Mouse (Mus musculus): ENCODE measurements around the gene Slx4ip. TPM values are rescaled to one million over a fixed set of nuclear protein-coding genes. Genes with fewer than 3 reads are reported as not detected.
"Not testable (repeated sequence)": the region's sequence is repeated elsewhere in the genome, so short reads cannot be mapped to it uniquely, and the experiment has no call there.

The Slx4ip gene
- polyA plus RNA-seq (2011; ENCODE audit: insufficient read depth, insufficient read length, low read depth, missing spikeins), result 10.7 and 11.4 TPM in 2 replicates

DNA sequence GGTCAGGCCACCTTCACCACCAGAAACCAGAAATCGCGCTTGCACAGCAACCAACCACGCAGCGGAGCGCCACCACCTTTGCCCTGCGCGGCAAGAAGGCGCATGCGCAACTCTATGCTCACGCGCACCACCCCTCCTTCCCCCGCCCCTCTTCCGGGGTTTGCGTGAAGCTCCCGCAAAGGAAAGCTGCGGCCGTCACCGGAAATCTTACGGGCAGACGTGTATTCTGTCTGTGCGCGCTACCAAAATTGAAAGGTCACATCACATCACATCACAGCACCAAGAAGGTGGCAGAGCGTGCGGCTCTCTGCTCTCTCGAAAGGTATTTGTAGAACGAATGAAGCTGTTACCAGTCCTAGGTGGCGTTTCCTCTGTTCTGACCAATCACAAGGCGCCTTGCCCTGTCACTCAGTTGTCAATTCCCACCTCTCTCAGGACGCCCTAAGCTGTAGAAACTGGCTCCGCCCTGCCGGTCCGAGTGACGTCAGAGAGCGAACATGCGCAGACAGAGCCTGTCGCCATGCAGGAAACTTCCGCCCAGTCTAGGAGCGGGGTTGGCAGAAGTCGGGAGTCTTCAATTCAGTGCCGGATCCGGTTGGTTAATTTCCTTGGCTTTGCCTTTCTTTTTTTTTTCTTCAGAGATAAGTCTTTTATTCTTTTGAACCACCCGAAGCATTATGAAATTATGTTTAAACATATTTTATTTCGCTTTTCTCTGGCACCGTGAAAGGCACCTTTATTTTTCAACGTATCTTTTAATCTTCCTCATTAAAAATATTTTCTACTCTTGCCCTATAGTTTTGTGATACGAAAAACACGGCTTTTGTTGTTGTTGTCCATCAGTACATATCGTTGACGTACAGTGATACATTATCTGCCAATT lies at the start of gene Slx4ip, which contains the start of the genes AL731706.1 and Mkks:
Slx4ip (plus strand) TSS at position 151 of the 883 bp plus-strand sequence.
AL731706.1 (minus strand) TSS at position 322 of the 883 bp plus-strand sequence.
Mkks (minus strand) TSS at position 322 of the 883 bp plus-strand sequence.
- peak within 1 kb of the TSS; percentile 58 for H3K27ac ChIP-seq (ENCODE audit: insufficient read depth, low read length)
- peak within 1 kb of the TSS; percentile 70 for H3K9ac ChIP-seq (ENCODE audit: low read depth, poor library complexity, severe bottlenecking)
- no peak for TF ChIP-seq EP300 (IDR thresholded peaks at IDR 0.05; ENCODE audit: insufficient read depth, low read depth, low read length)
- no peak for TF ChIP-seq CTCF (IDR thresholded peaks at IDR 0.05; ENCODE audit: low read depth, low read length)
- peak; percentile 10 for TF ChIP-seq POLR2A (IDR thresholded peaks at IDR 0.05; ENCODE audit: insufficient read depth, low read length)
- no peaks in the 10 kb centered on the region for H3K9me3 ChIP-seq (replicated peaks; ENCODE audit: control insufficient read depth, insufficient read depth, low read length, poor library complexity, severe bottlenecking)
- H3K36me3 ChIP-seq (ENCODE audit: control insufficient read depth, insufficient read depth, low read length, poor library complexity, severe bottlenecking), result peaks cover 6% of the 10 kb centered on the region; the same call in 1 of the 2 replicates
- peak within 1 kb of the TSS; percentile 100 for H3K4me3 ChIP-seq (ENCODE audit: low read depth, low read length)
- H3K27me3 ChIP-seq (ENCODE audit: control insufficient read depth, insufficient read depth, low read length, poor library complexity, severe bottlenecking), result no peaks in the 10 kb centered on the region
- H3K4me1 ChIP-seq (ENCODE audit: control insufficient read depth, insufficient read depth, low read length), result no peaks in the 10 kb centered on the region

DNA sequence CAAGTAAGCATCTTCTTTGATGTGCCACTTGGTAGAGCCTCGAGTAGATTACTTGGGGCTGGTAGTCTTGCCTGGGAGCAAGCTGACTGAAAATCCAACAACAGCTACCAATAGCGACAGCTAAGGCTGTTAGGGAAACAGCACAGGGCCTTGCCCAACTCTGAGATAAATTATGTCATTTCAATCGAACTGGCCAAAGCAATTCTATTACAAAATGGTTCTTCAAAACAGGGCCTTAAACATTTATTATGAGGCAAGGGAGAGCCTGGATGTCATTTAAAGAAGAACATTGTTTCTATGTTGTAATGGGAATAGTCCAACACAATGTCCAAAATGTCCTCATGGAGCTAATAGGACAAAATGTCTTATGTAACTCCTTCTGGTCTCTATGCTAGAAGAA lies 40.7 kb upstream of the Slx4ip start:
- H3K27ac ChIP-seq (ENCODE audit: insufficient read depth, low read length), result no peak overlapping the region
- H3K36me3 ChIP-seq (ENCODE audit: control insufficient read depth, insufficient read depth, low read length, poor library complexity, severe bottlenecking), result no peaks in the 10 kb centered on the region
- no peak overlapping the region for H3K9ac ChIP-seq (ENCODE audit: low read depth, poor library complexity, severe bottlenecking)
- H3K9me3 ChIP-seq (replicated peaks; ENCODE audit: control insufficient read depth, insufficient read depth, low read length, poor library complexity, severe bottlenecking), result no peaks in the 10 kb centered on the region
- H3K4me3 ChIP-seq (ENCODE audit: low read depth, low read length), result no peak overlapping the region
- H3K27me3 ChIP-seq (ENCODE audit: control insufficient read depth, insufficient read depth, low read length, poor library complexity, severe bottlenecking), result no peaks in the 10 kb centered on the region
- H3K4me1 ChIP-seq (ENCODE audit: control insufficient read depth, insufficient read depth, low read length), result no peaks in the 10 kb centered on the region
- TF ChIP-seq POLR2A (IDR thresholded peaks at IDR 0.05; ENCODE audit: insufficient read depth, low read length), result no peak
- no peak for TF ChIP-seq CTCF (IDR thresholded peaks at IDR 0.05; ENCODE audit: low read depth, low read length)
- no peak for TF ChIP-seq EP300 (IDR thresholded peaks at IDR 0.05; ENCODE audit: insufficient read depth, low read depth, low read length)

DNA sequence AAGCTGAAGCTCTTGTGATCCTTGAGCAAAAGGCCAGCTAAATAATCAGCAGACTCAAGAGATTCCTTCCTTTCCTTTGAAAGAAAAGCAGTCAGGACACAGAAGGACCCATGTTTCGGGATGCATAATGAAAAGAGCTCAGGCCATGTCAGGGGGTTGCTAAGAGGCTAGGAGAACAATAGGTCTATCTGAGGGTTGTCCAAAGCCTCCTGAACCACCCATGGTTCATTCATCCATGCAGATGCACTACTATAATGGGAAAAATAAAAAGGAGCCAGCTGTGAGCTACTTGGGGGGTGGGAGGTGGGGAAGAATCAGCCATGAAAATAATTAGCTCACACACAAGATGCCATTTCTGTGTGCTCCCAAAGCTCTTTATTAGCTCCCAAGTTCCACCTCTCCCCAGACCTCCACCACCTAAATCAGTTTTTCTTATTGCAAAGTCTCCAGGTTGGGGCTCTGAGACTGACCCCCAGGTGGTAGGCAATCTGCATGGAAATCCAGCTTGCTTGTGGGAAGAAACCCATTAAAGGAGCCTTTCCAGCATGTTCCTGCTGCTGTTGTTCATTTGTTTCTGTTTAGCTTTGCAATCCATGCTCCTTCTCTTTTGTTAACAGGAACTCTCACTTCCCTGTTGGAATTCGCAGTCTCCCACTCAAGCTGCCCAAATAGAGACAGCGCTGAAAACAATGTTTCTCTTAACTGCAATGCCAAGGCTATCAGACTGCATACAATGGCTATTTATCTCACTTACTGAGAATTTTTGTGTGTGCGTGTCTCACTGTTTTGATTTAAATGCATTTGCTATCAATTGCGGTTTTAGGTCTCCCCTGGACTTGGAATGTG lies 36.3 kb upstream of the Slx4ip start:
- no peak for TF ChIP-seq POLR2A (IDR thresholded peaks at IDR 0.05; ENCODE audit: insufficient read depth, low read length)
- no peak for TF ChIP-seq EP300 (IDR thresholded peaks at IDR 0.05; ENCODE audit: insufficient read depth, low read depth, low read length)
- TF ChIP-seq CTCF (IDR thresholded peaks at IDR 0.05; ENCODE audit: low read depth, low read length), result no peak
- Histone ChIP-seq H3K4me3 (ENCODE audit: low read depth, low read length) (no peak overlapping the region), H3K27ac (ENCODE audit: insufficient read depth, low read length) (no peak overlapping the region), H3K36me3 (ENCODE audit: control insufficient read depth, insufficient read depth, low read length, poor library complexity, severe bottlenecking) (no peaks in the 10 kb centered on the region), H3K4me1 (ENCODE audit: control insufficient read depth, insufficient read depth, low read length) (no peaks in the 10 kb centered on the region), H3K9me3 (replicated peaks; ENCODE audit: control insufficient read depth, insufficient read depth, low read length, poor library complexity, severe bottlenecking) (no peaks in the 10 kb centered on the region), H3K27me3 (ENCODE audit: control insufficient read depth, insufficient read depth, low read length, poor library complexity, severe bottlenecking) (no peaks in the 10 kb centered on the region; the same call in 1 of the 2 replicates), H3K9ac (ENCODE audit: low read depth, poor library complexity, severe bottlenecking) (no peak overlapping the region)

DNA sequence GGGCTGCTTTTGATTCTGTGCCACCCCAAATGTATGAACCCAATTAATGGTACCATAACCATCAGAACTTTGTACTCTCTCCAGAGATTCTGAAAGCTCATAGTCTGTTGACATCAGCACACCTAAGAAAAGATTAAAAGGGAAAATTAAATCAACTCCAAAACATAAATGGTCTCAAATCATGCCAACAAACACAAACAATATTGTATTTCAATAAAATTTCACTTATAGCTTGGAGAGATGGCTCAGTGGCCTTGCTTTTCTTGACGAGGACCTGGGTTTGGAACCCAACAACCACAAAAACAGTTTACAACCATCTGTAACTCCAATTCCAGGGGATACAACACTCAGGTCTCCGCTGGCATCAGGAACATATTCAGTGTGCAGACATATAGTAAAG lies 5.4 kb upstream of the Slx4ip start, which contains the start of gene AL731706.2:
AL731706.2 (minus strand) TSS at position 101 of the 400 bp plus-strand sequence.
- Histone ChIP-seq H3K36me3 (ENCODE audit: control insufficient read depth, insufficient read depth, low read length, poor library complexity, severe bottlenecking) (peaks cover 38% of the 10 kb centered on the region), H3K4me3 (ENCODE audit: low read depth, low read length) (no peak within 1 kb of the TSS), H3K9ac (ENCODE audit: low read depth, poor library complexity, severe bottlenecking) (no peak within 1 kb of the TSS), H3K27ac (ENCODE audit: insufficient read depth, low read length) (no peak within 1 kb of the TSS), H3K27me3 (ENCODE audit: control insufficient read depth, insufficient read depth, low read length, poor library complexity, severe bottlenecking) (no peaks in the 10 kb centered on the region), H3K9me3 (replicated peaks; ENCODE audit: control insufficient read depth, insufficient read depth, low read length, poor library complexity, severe bottlenecking) (no peaks in the 10 kb centered on the region), H3K4me1 (ENCODE audit: control insufficient read depth, insufficient read depth, low read length) (no peaks in the 10 kb centered on the region)
- no peak for TF ChIP-seq CTCF (IDR thresholded peaks at IDR 0.05; ENCODE audit: low read depth, low read length)
- no peak for TF ChIP-seq EP300 (IDR thresholded peaks at IDR 0.05; ENCODE audit: insufficient read depth, low read depth, low read length)
- TF ChIP-seq POLR2A (IDR thresholded peaks at IDR 0.05; ENCODE audit: insufficient read depth, low read length), result no peak

DNA sequence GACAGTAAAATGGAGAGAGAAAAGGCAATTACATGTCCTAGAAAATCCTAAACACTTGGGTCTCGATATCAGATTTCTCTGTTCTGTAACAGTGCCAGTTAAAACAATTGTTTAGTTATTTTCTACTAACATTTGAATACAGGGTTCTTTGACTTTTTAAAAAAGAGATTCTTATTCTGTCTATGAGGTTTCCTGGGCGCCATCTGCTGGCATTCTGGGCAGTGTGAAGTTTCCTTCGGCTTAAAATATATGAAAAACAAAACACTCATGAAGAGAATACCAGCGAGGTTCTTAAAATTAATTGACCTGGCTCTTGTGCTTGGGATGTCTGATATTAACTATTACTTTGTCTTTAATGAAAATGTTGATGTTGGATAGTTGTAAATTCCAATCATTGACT lies 4.2 kb upstream of the Slx4ip start:
- Histone ChIP-seq H3K4me3 (ENCODE audit: low read depth, low read length) (no peak overlapping the region), H3K27ac (ENCODE audit: insufficient read depth, low read length) (no peak overlapping the region), H3K9me3 (replicated peaks; ENCODE audit: control insufficient read depth, insufficient read depth, low read length, poor library complexity, severe bottlenecking) (no peaks in the 10 kb centered on the region), H3K9ac (ENCODE audit: low read depth, poor library complexity, severe bottlenecking) (no peak overlapping the region), H3K4me1 (ENCODE audit: control insufficient read depth, insufficient read depth, low read length) (no peaks in the 10 kb centered on the region), H3K36me3 (ENCODE audit: control insufficient read depth, insufficient read depth, low read length, poor library complexity, severe bottlenecking) (peaks cover 30% of the 10 kb centered on the region), H3K27me3 (ENCODE audit: control insufficient read depth, insufficient read depth, low read length, poor library complexity, severe bottlenecking) (no peaks in the 10 kb centered on the region)
- TF ChIP-seq EP300 (IDR thresholded peaks at IDR 0.05; ENCODE audit: insufficient read depth, low read depth, low read length) (no peak), POLR2A (IDR thresholded peaks at IDR 0.05; ENCODE audit: insufficient read depth, low read length) (no peak), CTCF (IDR thresholded peaks at IDR 0.05; ENCODE audit: low read depth, low read length) (no peak)

DNA sequence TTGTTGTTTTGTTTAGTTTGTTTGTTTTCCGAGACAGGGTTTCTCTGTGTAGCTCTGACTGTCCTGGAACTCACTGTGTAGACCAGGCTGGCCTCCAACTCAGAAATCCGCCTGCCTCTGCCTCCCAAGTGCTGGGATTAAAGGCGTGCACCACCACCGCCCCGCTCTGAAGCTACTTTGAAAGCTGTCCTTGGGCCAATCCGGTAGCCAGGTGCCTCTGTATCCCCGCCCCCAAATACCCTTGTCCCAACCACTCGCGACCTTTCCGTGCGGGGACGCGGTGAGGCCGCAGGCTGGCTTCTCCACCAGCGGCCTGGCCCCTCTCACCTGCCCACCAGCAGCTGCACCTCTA lies 326 bp upstream of the Slx4ip start:
- not testable (repeated sequence) for H3K27me3 ChIP-seq (ENCODE audit: control insufficient read depth, insufficient read depth, low read length, poor library complexity, severe bottlenecking); H3K4me1 ChIP-seq (ENCODE audit: control insufficient read depth, insufficient read depth, low read length); H3K9me3 ChIP-seq (replicated peaks; ENCODE audit: control insufficient read depth, insufficient read depth, low read length, poor library complexity, severe bottlenecking); H3K36me3 ChIP-seq (ENCODE audit: control insufficient read depth, insufficient read depth, low read length, poor library complexity, severe bottlenecking)
- H3K4me3 ChIP-seq (ENCODE audit: low read depth, low read length), result peak overlapping the region; percentile 68
- H3K27ac ChIP-seq (ENCODE audit: insufficient read depth, low read length), result peak overlapping the region; percentile 21
- peak overlapping the region; percentile 44 for H3K9ac ChIP-seq (ENCODE audit: low read depth, poor library complexity, severe bottlenecking)
